Mouse (Mus musculus) spleen, postnatal 4 days (tissue): ENCODE measurements around the gene Tas2r105.

Experiments used
- DNase-seq, 2 experiments: peaks; one replicate each; pipeline ENCODE4 v3.0.0; 2022; ENCODE audit warnings: low spot score in 2 of 2

The Tas2r105 gene

DNA sequence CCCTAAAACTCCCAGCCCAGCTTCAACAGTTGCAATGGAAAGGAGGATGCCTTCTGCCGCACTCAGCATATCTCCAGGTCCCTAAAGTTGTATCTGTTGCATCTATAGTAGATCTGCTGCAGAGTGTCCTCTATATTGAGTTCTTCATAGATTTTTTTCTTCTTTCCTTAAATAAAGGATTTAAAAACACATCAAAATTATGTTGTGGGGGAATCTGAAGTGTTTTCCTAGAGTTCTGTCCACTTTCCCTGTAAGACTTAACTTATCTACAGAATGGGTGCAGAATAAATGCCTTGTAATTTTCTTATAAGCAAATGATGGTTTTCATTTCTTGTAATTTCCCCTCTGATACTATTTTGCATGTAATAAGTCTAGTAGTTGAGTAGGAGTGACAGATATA is at the start of gene Tas2r105:
TSS of gene Tas2r105 (minus strand) at position 101 of the 400 bp plus-strand sequence.
- no peak for DNase-seq

DNA sequence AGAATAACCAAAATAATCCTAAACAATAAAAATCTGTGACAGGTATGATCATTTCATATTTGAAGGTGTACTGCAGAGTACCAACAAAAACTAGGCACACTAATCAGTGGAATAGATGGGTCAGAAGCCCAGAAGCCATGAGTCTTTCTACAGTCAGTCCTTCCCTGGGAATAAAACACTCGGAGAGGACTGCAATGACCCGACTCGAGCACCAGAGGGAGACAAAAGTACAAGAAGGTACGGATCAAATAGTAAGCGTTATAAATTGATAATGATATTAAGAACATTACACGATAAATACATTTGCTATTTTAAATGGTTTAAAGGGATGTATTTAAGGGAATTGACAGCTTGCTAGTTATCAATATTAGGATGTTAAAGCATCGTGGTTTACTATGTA is 25.5 kb upstream of the Tas2r105 start:
- DNase-seq, result no peak

DNA sequence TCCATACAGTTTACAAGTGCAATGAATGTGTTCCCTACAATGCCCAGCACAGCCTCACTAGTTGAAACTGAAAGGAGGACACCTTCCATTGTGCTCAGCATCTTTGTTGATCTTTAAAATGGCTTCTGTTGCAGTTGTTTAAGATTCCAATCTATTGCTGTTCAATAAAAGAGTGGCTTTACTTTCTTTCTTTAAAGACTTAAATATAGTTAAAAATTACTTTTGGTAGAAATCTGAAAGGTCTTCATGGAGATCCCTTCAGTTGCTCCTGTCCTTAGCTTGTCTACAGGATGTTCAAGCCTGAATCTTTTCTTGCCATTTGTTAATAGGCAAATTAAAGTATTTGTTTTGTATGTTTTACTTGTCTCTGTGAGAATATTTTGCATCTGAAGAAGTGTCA is 2.7 kb upstream of the Tas2r105 start, which contains the start of gene Tas2r114:
TSS of gene Tas2r114 (minus strand) at position 101 of the 400 bp plus-strand sequence.
- no peak for DNase-seq

- DNase-seq, result no peak
These were observed 1.7 kb downstream of the Tas2r105 start, which contains the start of gene Tas2r104 for GRCm38 (mm10) chr6:131685644-131686043. Gene Tas2r104 (minus strand): TSS chr6:131685744.

DNA sequence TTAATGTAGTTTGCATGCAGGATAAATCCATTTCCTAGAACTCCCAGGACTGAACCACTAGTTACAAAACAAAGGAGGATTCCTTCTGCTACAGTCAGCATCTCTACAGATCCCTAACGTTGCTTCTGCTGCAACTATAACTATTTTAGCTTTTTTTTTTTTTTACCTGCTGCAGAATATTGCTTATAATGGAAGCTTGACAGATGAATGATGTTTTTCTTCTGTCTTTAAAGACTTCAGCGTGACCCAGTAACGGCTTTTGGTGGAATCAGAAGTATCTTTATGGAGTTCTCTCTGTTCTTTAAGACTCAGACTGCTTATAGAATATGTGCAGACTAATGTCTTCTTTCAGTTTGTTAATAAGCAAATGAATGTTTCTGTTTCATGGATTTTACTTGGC is 8.5 kb downstream of the Tas2r105 start, which contains the start of gene Tas2r106:
TSS of gene Tas2r106 (minus strand) at position 101 of the 400 bp plus-strand sequence.
- DNase-seq, result no peak

DNA sequence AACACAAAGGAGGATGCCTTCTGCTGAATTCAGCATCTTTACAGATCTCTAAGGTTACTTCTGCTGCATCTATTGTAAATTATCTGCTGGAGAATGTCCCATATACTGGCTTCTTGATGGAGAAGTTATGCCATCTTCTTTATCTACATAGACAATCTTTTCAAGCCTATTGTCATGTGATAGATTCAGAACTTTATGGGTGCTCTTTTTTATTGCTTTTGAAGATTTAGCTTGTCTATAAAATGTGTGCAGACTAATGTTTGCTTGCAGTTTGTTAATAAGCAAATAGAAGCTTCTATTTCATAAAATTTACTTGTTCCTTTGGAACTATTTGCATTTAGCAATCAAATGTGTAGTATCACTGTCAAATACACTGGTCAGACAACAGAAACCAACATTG is 27.2 kb downstream of the Tas2r105 start, which contains the start of gene Tas2r107:
TSS of gene Tas2r107 (minus strand) at position 101 of the 400 bp plus-strand sequence.
- DNase-seq, result no peak
